Mouse (Mus musculus) c-Kit-positive CD71-negative TER-119-negative erythroid progenitor cells, embryonic 14.5 days (primary cell): ENCODE measurements around the gene Galns.
A peak's percentile ranks its signal among the peaks of the same experiment; 100 is the strongest.

Source experiments
- DNase-seq: peaks from one replicate; pipeline ENCODE4 v3.0.0-alpha.2; 2013; ENCODE audit warnings: low read depth

The Galns gene

GRCm38 (mm10) chr8:122568881-122569309, 42.4 kb downstream of the Galns start:
- DNase-seq, result no peak

- DNase-seq, result no peak
Observed at GRCm38 (mm10) chr8:122568109-122568504, 43.2 kb downstream of the Galns start.

GRCm38 (mm10) chr8:122567361-122568108, 43.7 kb downstream of the Galns start, which contains the start of gene Cdt1:
Gene Cdt1, plus strand, starts transcription at chr8:122568015.
- DNase-seq, result peak; percentile 88

GRCm38 (mm10) chr8:122566766-122567165, 44.5 kb downstream of the Galns start:
- no peak for DNase-seq

- no peak for DNase-seq
Observed at GRCm38 (mm10) chr8:122564363-122565352, 46.6 kb downstream of the Galns start.

DNA sequence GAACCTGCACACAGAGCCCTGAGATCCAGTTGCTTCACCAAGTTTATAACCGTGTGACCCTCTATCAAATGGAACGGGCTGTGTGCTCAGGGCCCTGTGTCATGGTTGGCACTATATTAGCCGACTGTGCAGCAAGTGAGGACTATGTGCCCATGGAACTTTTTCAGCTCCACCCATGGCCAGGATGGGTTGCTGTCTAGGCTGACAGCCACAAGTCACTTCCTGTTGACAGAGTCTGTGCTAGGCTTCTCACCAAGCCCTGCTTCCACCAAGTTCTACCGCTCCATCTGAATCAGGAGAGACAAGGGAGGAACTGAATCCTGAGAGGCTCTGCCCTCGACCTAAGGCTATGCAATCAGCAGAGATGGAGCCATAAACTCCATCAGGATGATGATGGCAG, 50.1 kb downstream of the Galns start:
- DNase-seq, result no peak

- DNase-seq, result no peak
Observed at GRCm38 (mm10) chr8:122558671-122559349, 52.5 kb downstream of the Galns start.

GRCm38 (mm10) chr8:122557248-122558038, 53.8 kb downstream of the Galns start:
- DNase-seq, result no peak

DNA sequence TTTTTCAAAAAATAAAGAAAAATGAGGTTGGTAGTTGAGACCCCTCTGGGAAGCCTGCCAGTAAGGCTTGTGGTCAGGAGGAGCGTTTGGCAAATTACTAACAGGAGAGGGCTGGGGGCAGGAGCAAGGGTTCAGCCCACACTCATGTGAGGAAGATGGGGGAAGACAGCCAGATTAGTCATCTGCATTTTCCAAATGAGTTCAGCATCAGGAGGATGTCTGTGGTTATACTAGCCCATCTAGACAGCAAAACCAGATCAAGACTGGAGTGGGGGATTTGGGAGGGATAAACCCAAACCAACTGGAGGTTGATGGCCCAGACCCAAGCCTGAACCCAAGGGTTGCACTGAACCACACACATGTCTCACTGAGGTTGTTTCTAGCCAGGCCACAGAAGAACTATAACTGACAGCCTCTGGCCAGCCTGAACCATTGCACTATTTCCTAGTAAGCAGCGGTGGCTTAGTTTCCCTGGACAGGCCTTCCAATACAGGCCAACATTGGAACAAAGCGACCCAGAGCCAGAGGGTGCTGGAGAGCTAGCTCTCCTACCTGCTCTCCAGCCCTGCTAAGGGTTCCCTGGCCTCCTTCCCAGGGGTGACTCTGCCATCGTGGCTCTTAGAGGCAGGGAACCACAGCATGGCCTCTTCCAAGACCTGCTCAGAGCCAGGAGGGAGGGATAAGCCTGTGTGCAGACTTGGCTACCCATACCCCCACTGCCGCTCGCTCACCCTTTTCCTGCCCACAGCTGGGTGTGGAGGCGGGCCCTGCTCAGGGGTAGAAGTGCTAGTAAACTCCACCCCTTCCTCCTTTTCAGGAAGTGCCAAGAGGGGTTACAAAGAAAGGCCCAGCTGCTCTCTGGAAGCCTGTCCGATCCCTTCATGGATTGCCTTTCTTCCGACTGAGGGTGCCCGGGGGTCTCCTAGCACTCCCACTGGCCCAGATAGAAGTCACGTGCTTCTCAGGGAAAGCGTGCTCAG, 54.9 kb downstream of the Galns start:
- DNase-seq, result no peak

- no peak for DNase-seq
Observed at GRCm38 (mm10) chr8:122554786-122555185, 56.5 kb downstream of the Galns start.

DNA sequence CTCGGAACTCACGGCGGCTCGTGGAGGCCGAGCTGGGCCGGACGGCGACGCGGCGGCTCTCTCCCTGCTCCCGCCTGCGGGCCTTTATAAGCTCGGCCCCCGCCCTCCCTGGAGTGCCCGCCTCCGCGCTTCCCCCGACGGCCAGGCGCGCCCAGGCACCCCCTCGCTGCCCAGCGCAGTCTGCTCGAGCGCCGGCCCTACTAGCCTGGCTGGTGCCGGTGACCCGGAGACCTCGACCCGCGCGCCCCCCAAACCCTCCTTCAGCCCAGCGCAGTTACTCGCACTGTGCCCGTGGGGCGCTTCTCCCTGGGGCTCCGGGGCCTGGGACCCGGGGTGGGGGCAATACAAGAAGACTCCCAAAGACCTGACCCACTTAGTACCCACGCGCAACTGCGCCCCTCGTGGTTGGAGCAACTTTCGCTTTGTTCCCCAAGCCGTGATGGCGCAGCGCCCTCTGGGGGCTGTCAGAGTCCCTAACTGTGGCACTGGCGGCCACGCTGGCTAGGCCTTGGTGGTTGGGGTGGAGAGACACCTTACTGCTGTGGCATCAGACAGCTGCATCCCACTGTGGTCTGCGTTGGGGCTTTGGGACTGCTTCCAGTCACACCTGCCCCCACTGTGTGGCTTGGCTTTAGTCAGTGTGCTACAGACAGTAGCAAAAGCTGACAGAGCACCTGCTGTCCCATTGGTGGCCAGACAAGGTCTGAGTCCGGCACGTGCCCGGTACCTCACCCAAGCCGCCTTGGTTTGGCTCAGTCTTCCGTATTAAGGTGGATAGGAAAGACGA, 59.8 kb downstream of the Galns start, which contains the start of gene Piezo1:
Gene Piezo1 (minus strand): TSS at position 65 of the 787 bp plus-strand sequence.
- peak; percentile 90 for DNase-seq

GRCm38 (mm10) chr8:122550995-122551264, 60.3 kb downstream of the Galns start:
- no peak for DNase-seq

DNA sequence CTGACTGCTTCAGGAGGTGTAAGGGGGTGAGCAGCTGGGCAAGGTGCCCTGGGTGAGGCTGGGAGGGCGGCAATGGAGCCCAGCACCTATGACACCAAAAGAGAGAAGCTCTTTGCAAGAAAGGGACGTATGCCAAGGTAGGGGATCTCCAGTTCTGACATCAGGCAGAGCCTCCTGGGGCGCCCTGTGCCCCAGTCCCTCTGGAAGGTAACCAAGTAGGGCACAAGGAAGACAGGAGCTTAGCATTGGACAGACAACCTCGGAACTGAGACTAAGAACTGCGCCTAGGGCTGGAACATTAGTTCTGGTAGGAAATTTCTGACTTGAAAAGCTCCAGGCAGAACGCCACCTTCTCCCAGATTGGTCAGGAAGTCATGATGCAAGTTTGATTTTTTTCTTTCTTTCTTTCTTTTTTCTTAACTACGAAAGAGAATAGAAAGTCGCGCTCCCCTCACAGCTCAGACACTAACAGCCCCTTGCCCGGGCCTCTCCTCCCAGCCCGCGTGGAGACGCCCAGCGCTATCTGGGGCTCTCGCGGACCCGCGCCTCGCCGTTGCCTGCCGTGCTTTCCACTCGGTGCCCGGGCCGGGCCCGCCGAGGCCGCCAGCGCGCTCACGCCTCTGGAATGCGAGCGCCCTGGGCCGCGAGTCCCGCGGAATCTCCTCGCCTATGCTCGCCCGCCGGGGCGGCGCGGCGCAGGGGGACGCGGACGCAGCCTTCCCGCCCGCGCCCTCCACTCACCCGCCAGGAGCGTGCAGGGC, 60.8 kb downstream of the Galns start:
- DNase-seq, result no peak

DNA sequence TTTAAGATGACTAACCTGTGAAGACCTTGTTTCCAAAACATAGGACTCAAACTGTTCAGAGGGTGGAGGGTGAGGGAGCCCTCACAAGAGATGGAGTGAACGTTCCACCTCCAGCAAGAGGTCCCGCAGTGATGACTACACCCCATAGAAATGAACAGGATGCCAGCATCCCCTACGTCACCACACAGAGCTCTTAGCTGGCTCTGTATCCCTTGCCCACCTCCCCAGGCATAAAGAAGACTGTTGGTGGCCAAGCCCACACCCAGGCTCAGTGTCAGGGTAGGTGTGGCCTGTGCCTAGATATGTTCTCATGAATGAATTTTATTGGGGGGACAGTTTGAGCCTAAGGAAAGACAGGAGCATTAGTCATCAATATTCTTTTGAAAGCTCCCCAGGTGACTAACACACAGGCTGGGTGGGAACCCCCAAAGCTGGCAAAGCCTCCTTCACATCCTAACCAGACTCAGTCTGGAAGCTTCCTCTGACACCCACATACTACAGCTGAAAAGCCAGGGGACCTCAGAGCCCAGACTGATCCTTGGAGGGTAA, 62.3 kb downstream of the Galns start:
- no peak for DNase-seq

DNA sequence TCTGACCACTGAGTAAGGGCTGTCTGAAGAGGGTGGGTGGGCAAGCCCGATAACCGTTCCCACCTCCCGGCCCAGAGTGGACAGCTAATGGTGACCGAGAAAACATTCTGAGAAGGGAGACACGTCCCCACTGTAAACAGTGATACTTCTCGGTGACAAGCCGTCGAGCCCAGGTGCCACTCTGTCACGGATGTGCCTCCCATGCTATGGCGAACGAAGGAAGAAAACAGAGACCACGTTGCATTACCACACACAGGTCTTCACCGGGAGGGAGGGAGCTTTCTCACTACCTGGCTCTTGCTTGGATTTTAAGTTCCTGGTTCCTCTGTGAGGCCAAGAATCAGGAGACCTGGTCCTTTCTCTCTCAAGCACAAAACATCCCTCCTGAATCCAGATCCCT, 62.9 kb downstream of the Galns start:
- DNase-seq, result no peak

- DNase-seq, result peak; percentile 70
Observed at GRCm38 (mm10) chr8:122547815-122548214, 63.4 kb downstream of the Galns start.

DNA sequence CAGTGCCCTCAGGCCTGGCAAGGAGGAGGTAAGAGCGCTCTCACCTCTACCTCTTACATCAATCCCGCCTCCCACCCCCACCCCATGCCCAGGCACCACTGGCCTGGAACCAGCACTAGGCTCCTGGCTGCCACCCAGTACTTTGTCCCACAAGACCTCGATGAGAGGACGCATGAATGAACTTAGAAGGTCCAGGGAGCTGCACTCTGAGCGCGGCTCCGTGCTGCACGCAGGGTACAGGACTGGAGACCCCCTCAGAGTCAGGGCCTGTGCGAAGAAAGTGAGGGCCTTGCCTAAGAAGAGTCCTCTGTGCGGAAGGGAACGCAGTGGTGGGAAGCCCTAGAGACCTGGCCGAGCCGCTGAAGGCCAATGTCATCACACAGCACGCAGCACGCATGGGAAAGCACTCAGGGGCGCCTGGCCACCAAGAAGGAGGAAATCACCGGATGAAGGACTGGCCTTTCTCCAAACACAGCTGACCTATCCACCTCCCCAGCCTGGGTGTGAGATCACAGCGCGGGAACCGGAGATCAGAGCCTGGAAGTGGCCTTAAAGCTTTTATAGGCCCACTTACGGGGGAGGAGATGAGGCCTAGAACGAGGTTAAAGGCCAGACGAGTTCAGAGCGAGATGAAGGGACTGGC, 64.3 kb downstream of the Galns start:
- DNase-seq, result no peak
